ENCODE assay signal across 9 mouse cellular contexts in the genomic region with DNA sequence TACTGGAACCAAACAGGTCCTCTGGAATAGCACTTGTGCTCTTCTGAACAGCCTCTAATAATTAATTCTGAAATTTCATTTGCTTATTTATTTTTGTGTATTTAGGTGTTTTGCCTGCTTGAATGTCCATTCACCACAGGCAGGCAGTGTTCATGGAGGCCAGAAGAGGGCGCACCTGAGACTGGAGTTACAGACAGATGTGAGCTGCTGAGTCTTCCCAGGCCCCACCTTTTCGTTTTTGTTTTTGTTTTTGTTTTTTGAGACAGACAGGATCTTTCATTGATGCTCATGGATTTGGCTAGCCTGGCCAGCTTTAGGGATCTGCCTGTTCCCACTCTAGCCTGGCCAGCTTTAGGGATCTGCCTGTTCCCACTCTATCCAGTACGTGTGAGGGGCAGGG. TPM values are rescaled to one million over a fixed set of nuclear protein-coding genes. Genes with fewer than 3 reads are reported as not detected.
DNase-seq lines count a peak whose midpoint lies in the region; ATAC-seq and TF ChIP-seq lines count a peak whose summit lies in the region.
"Had no signal": no experiment of that assay in that cellular context is flagged by ENCODE, and none has a peak within 500 bp of the region (broad histone marks: within the 10 kb centered on the region; RNA-seq: fewer than 3 reads in every experiment).

No protein-coding gene starts in this region.

- TF ChIP-seq CTCF in Patski (IDR thresholded peaks at IDR 0.05), result peak; percentile 92
- TF ChIP-seq CTCF in gastrocnemius, adult 2 months (IDR thresholded peaks at IDR 0.05), result peak; percentile 72
- peak; percentile 63; the same call in 1 of the 2 replicates for TF ChIP-seq CTCF in spleen, adult 2 months (IDR thresholded peaks at IDR 0.05; ENCODE audit: extremely low read depth, insufficient read depth, insufficient read length, insufficient replicate concordance)

- H3K4me3 ChIP-seq in gastrocnemius, adult 2 months, result no peak overlapping the region
- no peak overlapping the region for H3K4me3 ChIP-seq in spleen, adult 2 months (ENCODE audit: extremely low read depth, insufficient read depth, insufficient read length)
- H3K4me3 ChIP-seq in forebrain, embryonic 13.5 days, result no peak overlapping the region
- H3K4me3 ChIP-seq: hindbrain, embryonic 15.5 days had no signal

- ATAC-seq in Patski, result no peak
- ATAC-seq in forebrain, embryonic 13.5 days, result no peak

- no peak overlapping the region for H3K4me2 ChIP-seq in forebrain, embryonic 13.5 days
- H3K4me2 ChIP-seq: hindbrain, embryonic 15.5 days had no signal

- in situ Hi-C loops in Patski (cut with MboI; ENCODE audit: low pct_unique_long_range_greater_than_20kb), result no loop called here

- no peak overlapping the region for H3K9ac ChIP-seq in forebrain, embryonic 13.5 days
- H3K9ac ChIP-seq: hindbrain, embryonic 15.5 days had no signal

- no peaks in the 10 kb centered on the region for H3K27me3 ChIP-seq in Patski
- H3K27me3 ChIP-seq in spleen, adult 2 months (ENCODE audit: control insufficient read depth, insufficient read depth, low read length), result no peaks in the 10 kb centered on the region
- H3K27me3 ChIP-seq in forebrain, embryonic 13.5 days, result no peaks in the 10 kb centered on the region
- H3K27me3 ChIP-seq: hindbrain, embryonic 15.5 days had no signal

- H3K4me1 ChIP-seq in spleen, adult 2 months (ENCODE audit: control insufficient read depth, insufficient read depth, insufficient read length), result no peaks in the 10 kb centered on the region
- H3K4me1 ChIP-seq in forebrain, embryonic 13.5 days, result no peaks in the 10 kb centered on the region
- H3K4me1 ChIP-seq: hindbrain, embryonic 15.5 days had no signal

- 44% methylated on average over 3 of the region's 3 CpGs for WGBS in spleen, adult 2 months
- WGBS in forebrain, embryonic 13.5 days, result 59% methylated on average over 3 of the region's 3 CpGs

- no peaks in the 10 kb centered on the region for H3K36me3 ChIP-seq in spleen, adult 2 months (ENCODE audit: control insufficient read depth, insufficient read depth, low read length)
- no peaks in the 10 kb centered on the region for H3K36me3 ChIP-seq in forebrain, embryonic 13.5 days (ENCODE audit: poor library complexity, severe bottlenecking)
- H3K36me3 ChIP-seq: hindbrain, embryonic 15.5 days had no signal

- CTCF ChIA-PET in Patski (lab: Charles Lee), result interaction anchor here (0.7 to 1.0 kb wide), 4 partner anchors 9 to 48 kb away, joined by 3 to 8 read pairs (median 6); no protein-coding TSS in a partner anchor

- POLR2A ChIA-PET in Patski (lab: Charles Lee), result interaction anchor here (0.8 kb wide), 1 partner anchor 151 kb away, joined by 3 read pairs; no protein-coding TSS in a partner anchor

- intact Hi-C loops in heart, postnatal 25 days (cut with DNase I), result no loop called here
- intact Hi-C loops in gastrocnemius, adult 2 months (cut with DNase I), result no loop called here
- intact Hi-C loops in left cerebral cortex, postnatal 4 days (cut with DNase I), result no loop called here

- no peaks in the 10 kb centered on the region for H3K9me3 ChIP-seq in forebrain, embryonic 13.5 days (replicated peaks)
- H3K9me3 ChIP-seq: hindbrain, embryonic 15.5 days had no signal

- H3K27ac ChIP-seq in gastrocnemius, adult 2 months, result no peak overlapping the region
- H3K27ac ChIP-seq in spleen, adult 2 months (ENCODE audit: insufficient read depth, low read length), result no peak overlapping the region
- H3K27ac ChIP-seq in forebrain, embryonic 13.5 days, result no peak overlapping the region
- H3K27ac ChIP-seq: hindbrain, embryonic 15.5 days had no signal

- peak; percentile 28 to 69 for DNase-seq in heart, adult 18-20 months
- DNase-seq in heart, postnatal 25 days (ENCODE audit: low spot score), result no peak
- DNase-seq in 3T3-L1 (ENCODE audit: low read depth, low spot score) (peak; percentile 77), Patski (ENCODE audit: low read depth, low spot score) (no peak)
- peak; percentile 62 for DNase-seq in gastrocnemius, adult 2 months
- DNase-seq in left cerebral cortex, postnatal 4 days, result peak; percentile 33
- peak in 1 of 2 experiments; percentile 46 for DNase-seq in spleen, adult 2 months (ENCODE audit: low read depth in 1 of 2, low spot score in 2 of 2)

- no peak for TF ChIP-seq POLR2A in spleen, adult 2 months (IDR thresholded peaks at IDR 0.05; ENCODE audit: low read depth, low read length)

RNA-seq across cellular contexts. Expression of a gene that starts 9.6 kb away (rescaled TPM):
- total RNA-seq in heart, adult 18-20 months (2021), result under 1 TPM in 1 of 2 experiments, not detected in 1; 0.47 TPM
- total RNA-seq in heart, postnatal 25 days (2021), result under 1 TPM; 0.28 to 0.60 TPM
- 4.9 TPM for polyA plus RNA-seq in Patski (2021)
- total RNA-seq in gastrocnemius, adult 2 months (2021), result under 1 TPM in 1 of 2 experiments, not detected in 1; 0.17 TPM
- under 1 TPM; 0.30 to 0.46 TPM for total RNA-seq in left cerebral cortex, postnatal 4 days (2021)
- polyA plus RNA-seq in spleen, adult 2 months (2012; rRNA removed), result 0.07 and 0.08 TPM in 2 replicates
- 0.26 TPM in 1 of 2 replicates, not detected in the other for polyA plus RNA-seq in forebrain, embryonic 13.5 days (2015; fragmentation: Nextera tagmentation; extraction: Ambion mirVana)
- polyA plus RNA-seq: hindbrain, embryonic 15.5 days had no signal

RNA-seq across cellular contexts. Expression of a gene that starts 24.6 kb away (rescaled TPM):
- total RNA-seq in heart, adult 18-20 months (2021), result not detected
- total RNA-seq in heart, postnatal 25 days (2021), result 1 to 10 TPM in 1 of 2 experiments, under 1 TPM in 1; 0.61 to 1.6 TPM
- not detected for polyA plus RNA-seq in Patski (2021)
- total RNA-seq in gastrocnemius, adult 2 months (2021), result not detected
- 1 to 10 TPM; 1.5 to 1.7 TPM for total RNA-seq in left cerebral cortex, postnatal 4 days (2021)
- 29.8 and 32.1 TPM in 2 replicates for polyA plus RNA-seq in spleen, adult 2 months (2012; rRNA removed)
- 1.8 and 2.8 TPM in 2 replicates for polyA plus RNA-seq in forebrain, embryonic 13.5 days (2015; fragmentation: Nextera tagmentation; extraction: Ambion mirVana)

RNA-seq across cellular contexts. Expression of a gene that starts 31.5 kb away (rescaled TPM):
- 10 to 100 TPM; 76.5 to 79.4 TPM for total RNA-seq in heart, adult 18-20 months (2021)
- total RNA-seq in heart, postnatal 25 days (2021), result 10 to 100 TPM; 70.8 to 84.4 TPM
- 10,815 TPM for polyA plus RNA-seq in Patski (2021)
- 100 to 1,000 TPM in 1 of 2 experiments, 10 to 100 TPM in 1; 52.2 to 123 TPM for total RNA-seq in gastrocnemius, adult 2 months (2021)
- 10 to 100 TPM; 13.1 to 20.7 TPM for total RNA-seq in left cerebral cortex, postnatal 4 days (2021)
- 90.6 and 121 TPM in 2 replicates for polyA plus RNA-seq in spleen, adult 2 months (2012; rRNA removed)
- 15.4 and 23.8 TPM in 2 replicates for polyA plus RNA-seq in forebrain, embryonic 13.5 days (2015; fragmentation: Nextera tagmentation; extraction: Ambion mirVana)

RNA-seq across cellular contexts. Expression of a gene that starts 35.9 kb away (rescaled TPM):
- total RNA-seq in heart, adult 18-20 months (2021), result not detected
- not detected for total RNA-seq in heart, postnatal 25 days (2021)
- polyA plus RNA-seq in Patski (2021), result not detected
- 1 to 10 TPM in 1 of 2 experiments, not detected in 1; 2.7 TPM for total RNA-seq in gastrocnemius, adult 2 months (2021)
- total RNA-seq in left cerebral cortex, postnatal 4 days (2021), result not detected
- polyA plus RNA-seq in spleen, adult 2 months (2012; rRNA removed), result not detected in 2 replicates
- polyA plus RNA-seq in forebrain, embryonic 13.5 days (2015; fragmentation: Nextera tagmentation; extraction: Ambion mirVana), result not detected in 2 replicates
- polyA plus RNA-seq: hindbrain, embryonic 15.5 days had no signal

RNA-seq across cellular contexts. Expression of a gene that starts 40.6 kb away (rescaled TPM):
- 10 to 100 TPM; 12.5 to 14.1 TPM for total RNA-seq in heart, adult 18-20 months (2021)
- 10 to 100 TPM in 1 of 2 experiments, 1 to 10 TPM in 1; 8.0 to 11.2 TPM for total RNA-seq in heart, postnatal 25 days (2021)
- polyA plus RNA-seq in Patski (2021), result 44.0 TPM
- total RNA-seq in gastrocnemius, adult 2 months (2021), result 10 to 100 TPM in 1 of 2 experiments, 1 to 10 TPM in 1; 9.5 to 17.4 TPM
- total RNA-seq in left cerebral cortex, postnatal 4 days (2021), result 1 to 10 TPM; 3.3 to 6.2 TPM
- polyA plus RNA-seq in spleen, adult 2 months (2012; rRNA removed), result 43.5 and 68.3 TPM in 2 replicates
- 0.40 and 1.6 TPM in 2 replicates for polyA plus RNA-seq in forebrain, embryonic 13.5 days (2015; fragmentation: Nextera tagmentation; extraction: Ambion mirVana)

Comparison
In these comparisons a context has a peak if more than half of its experiments do, and no peak if none do; other contexts are left out.
1. DNase-seq: peak in heart, adult 18-20 months (2 of 2), 3T3-L1 (single experiment), gastrocnemius, adult 2 months (single experiment) and left cerebral cortex, postnatal 4 days (single experiment); none in heart, postnatal 25 days (single experiment) and Patski (single experiment).
2. Peak in every context shown above with its lines, with median percentiles within 50 percentile points of each other: CTCF ChIP-seq.